Mouse (Mus musculus) frontal cortex, postnatal 25 days (tissue): ENCODE measurements around the gene Unc13c.

Experiments used
- DNase-seq, 2 experiments: peaks; one replicate each; pipeline ENCODE4 v3.0.0; 2022; ENCODE audit warnings: low spot score in 2 of 2

Unc13c gene

GRCm38 (mm10) chr9:73625171-73625570 is 343.6 kb downstream of the Unc13c start:
- no peak for DNase-seq

- no peak for DNase-seq
These were observed 355.9 kb downstream of the Unc13c start for GRCm38 (mm10) chr9:73612896-73613295.

- no peak for DNase-seq
These were observed 364.8 kb downstream of the Unc13c start for GRCm38 (mm10) chr9:73603921-73604320.

- DNase-seq: no peak
These were observed 403.2 kb downstream of the Unc13c start for GRCm38 (mm10) chr9:73565558-73565957.

GRCm38 (mm10) chr9:73560037-73560436 is 408.7 kb downstream of the Unc13c start:
- no peak for DNase-seq

GRCm38 (mm10) chr9:73557805-73558204 is 411.0 kb downstream of the Unc13c start:
- DNase-seq: peak; percentile 25 to 50

- no peak for DNase-seq
These were observed 413.4 kb downstream of the Unc13c start for GRCm38 (mm10) chr9:73555354-73555753.

GRCm38 (mm10) chr9:73472568-73472967 is 496.2 kb downstream of the Unc13c start:
- no peak for DNase-seq

GRCm38 (mm10) chr9:73462027-73462426 is 506.7 kb downstream of the Unc13c start:
- no peak for DNase-seq

- DNase-seq: no peak
These were observed 518.8 kb downstream of the Unc13c start for GRCm38 (mm10) chr9:73450009-73450408.

GRCm38 (mm10) chr9:73449216-73449615 is 519.5 kb downstream of the Unc13c start:
- DNase-seq: no peak

- DNase-seq: no peak
These were observed 536.8 kb downstream of the Unc13c start for GRCm38 (mm10) chr9:73431925-73432324.
